Mouse (Mus musculus): ENCODE results near the gene Kcnip4.

Kcnip4 gene

GRCm38 (mm10) chr5:48890216-48890615 lies 634.5 kb downstream of the Kcnip4 start:
- ATAC-seq (ENCODE audit: low TSS enrichment) = no peak

GRCm38 (mm10) chr5:48889395-48890194 lies 635.1 kb downstream of the Kcnip4 start:
- peak; percentile 76 for ATAC-seq (ENCODE audit: low TSS enrichment)

- ATAC-seq (ENCODE audit: low TSS enrichment) = no peak
Measured at GRCm38 (mm10) chr5:48878081-48878480, 646.6 kb downstream of the Kcnip4 start.

- no peak for ATAC-seq (ENCODE audit: low TSS enrichment)
Measured at GRCm38 (mm10) chr5:48864268-48864967, 660.3 kb downstream of the Kcnip4 start.

- ATAC-seq (ENCODE audit: low TSS enrichment) = no peak
Measured at GRCm38 (mm10) chr5:48840971-48841370, 683.7 kb downstream of the Kcnip4 start.

- ATAC-seq (ENCODE audit: low TSS enrichment) = no peak
Measured at GRCm38 (mm10) chr5:48795526-48795925, 729.2 kb downstream of the Kcnip4 start.

- ATAC-seq (ENCODE audit: low TSS enrichment) = no peak
Measured at GRCm38 (mm10) chr5:48779376-48779775, 745.3 kb downstream of the Kcnip4 start.

GRCm38 (mm10) chr5:48748613-48749012 lies 776.1 kb downstream of the Kcnip4 start:
- ATAC-seq (ENCODE audit: low TSS enrichment) = no peak

GRCm38 (mm10) chr5:48737640-48738039 lies 787.1 kb downstream of the Kcnip4 start:
- ATAC-seq (ENCODE audit: low TSS enrichment) = peak; percentile 78

- peak; percentile 34 for ATAC-seq (ENCODE audit: low TSS enrichment)
Measured at GRCm38 (mm10) chr5:48718166-48718565, 806.5 kb downstream of the Kcnip4 start.

GRCm38 (mm10) chr5:48705997-48706396 lies 818.7 kb downstream of the Kcnip4 start:
- peak; percentile 85 for ATAC-seq (ENCODE audit: low TSS enrichment)

GRCm38 (mm10) chr5:48687068-48687467 lies 837.6 kb downstream of the Kcnip4 start:
- ATAC-seq (ENCODE audit: low TSS enrichment) = peak; percentile 59; the same call in 1 of the 2 replicates

GRCm38 (mm10) chr5:48679733-48680595 lies 844.7 kb downstream of the Kcnip4 start:
- no peak for ATAC-seq (ENCODE audit: low TSS enrichment)

GRCm38 (mm10) chr5:48662504-48662903 lies 862.2 kb downstream of the Kcnip4 start:
- ATAC-seq (ENCODE audit: low TSS enrichment) = no peak

- no peak for ATAC-seq (ENCODE audit: low TSS enrichment)
Measured at GRCm38 (mm10) chr5:48659975-48660374, 864.7 kb downstream of the Kcnip4 start.

- ATAC-seq (ENCODE audit: low TSS enrichment) = no peak
Measured at GRCm38 (mm10) chr5:48650496-48650895, 874.2 kb downstream of the Kcnip4 start.

- ATAC-seq (ENCODE audit: low TSS enrichment) = no peak
Measured at GRCm38 (mm10) chr5:48636675-48637074, 888.0 kb downstream of the Kcnip4 start.

GRCm38 (mm10) chr5:48633631-48634030 lies 891.1 kb downstream of the Kcnip4 start:
- no peak for ATAC-seq (ENCODE audit: low TSS enrichment)

GRCm38 (mm10) chr5:48623370-48623769 lies 901.3 kb downstream of the Kcnip4 start:
- ATAC-seq (ENCODE audit: low TSS enrichment) = no peak

GRCm38 (mm10) chr5:48606916-48607315 lies 917.8 kb downstream of the Kcnip4 start:
- ATAC-seq (ENCODE audit: low TSS enrichment) = no peak

- peak; percentile 47 for ATAC-seq (ENCODE audit: low TSS enrichment)
Measured at GRCm38 (mm10) chr5:48606281-48606680, 918.4 kb downstream of the Kcnip4 start.

- ATAC-seq (ENCODE audit: low TSS enrichment) = peak; percentile 67
Measured at GRCm38 (mm10) chr5:48599481-48600040, 925.1 kb downstream of the Kcnip4 start.
